Mouse (Mus musculus) lung, embryonic 16.5 days (tissue): ENCODE data around the gene Hsd3b7. TPM values are rescaled to one million over a fixed set of nuclear protein-coding genes. Genes with fewer than 3 reads are reported as not detected.

Experiments used
- ATAC-seq: fragments of 200-750 bp; cut with Nextera tagmentation; 2 replicates; pipeline ENCODE4 v1.8.0; 2017; ENCODE audit warnings: low read depth, mild to moderate bottlenecking, moderate library complexity
- H3K27ac ChIP-seq: fragments of 300-500 bp; sonication (generic); 2 replicates; pipeline ENCODE4 v1.5.1; 2014; ENCODE audit warnings: mild to moderate bottlenecking, control low read depth, low read length
- H3K27me3 ChIP-seq: fragments of 300-500 bp; sonication (generic); 2 replicates; pipeline ENCODE4 v1.6.1; 2014; ENCODE audit warnings: low read depth, low read length, mixed read lengths; ENCODE audit not compliant: control insufficient read depth, insufficient read depth
- H3K36me3 ChIP-seq: fragments of 300-500 bp; sonication (generic); 2 replicates; pipeline ENCODE4 v1.6.1; 2014; ENCODE audit warnings: low read length; ENCODE audit not compliant: control insufficient read depth, insufficient read depth
- H3K4me1 ChIP-seq: fragments of 300-500 bp; sonication (generic); replicated peaks from 2 replicates; pipeline ENCODE4 v1.6.1; 2014; ENCODE audit warnings: low read length, mixed read lengths; ENCODE audit not compliant: control insufficient read depth, insufficient read depth
- H3K4me2 ChIP-seq: fragments of 300-500 bp; sonication (generic); 2 replicates; pipeline ENCODE4 v1.6.1; 2014; ENCODE audit warnings: low read depth, low read length, control low read depth
- H3K4me3 ChIP-seq: fragments of 300-500 bp; sonication (generic); 2 replicates; pipeline ENCODE4 v1.5.1; 2014; ENCODE audit warnings: mild to moderate bottlenecking, low read length, control low read depth
- H3K9ac ChIP-seq: fragments of 300-500 bp; sonication (generic); 2 replicates; pipeline ENCODE4 v1.6.1; 2014; ENCODE audit warnings: low read length, control low read depth
- H3K9me3 ChIP-seq: fragments of 300-500 bp; sonication (generic); 2 replicates; pipeline ENCODE4 v1.6.1; 2016; ENCODE audit warnings: low read length; ENCODE audit not compliant: control insufficient read depth
- WGBS: fragments of 180-500 bp; shearing (Covaris S2); extraction: QIAGEN DNeasy Blood & Tissue Kit; methylation state at CpG from one replicate; pipeline ENCODE4 v1.1.7; 2014; 5-methylcytosine and 5-hydroxymethylcytosine counted together
- polyA plus RNA-seq: library from polyadenylated mRNA; unstranded; fragments of >200 nt; fragmentation: Nextera tagmentation; extraction: Ambion mirVana; gene quantifications from 2 replicates; pipeline ENCODE4 v1.2.1, GENCODE M21; 2015

Hsd3b7 gene
- polyA plus RNA-seq, 1 experiment from 2014 or later: 27.5 TPM

- Histone ChIP-seq H3K9ac (no peak overlapping the region), H3K36me3 (no peaks in the 10 kb centered on the region), H3K9me3 (no peaks in the 10 kb centered on the region), H3K4me2 (no peak overlapping the region), H3K27ac (no peak overlapping the region), H3K4me1 (peaks cover 3% of the 10 kb centered on the region; the same call in 1 of the 2 replicates), H3K27me3 (no peaks in the 10 kb centered on the region), H3K4me3 (no peak overlapping the region)
- ATAC-seq: no peak
- 75% methylated on average over 4 of the region's 4 CpGs for WGBS
Observed at GRCm38 (mm10) chr7:127811240-127811639, 10.8 kb downstream of the Hsd3b7 start.

- no peaks in the 10 kb centered on the region for H3K36me3 ChIP-seq
- H3K27ac ChIP-seq: no peak overlapping the region
- no peaks in the 10 kb centered on the region for H3K9me3 ChIP-seq
- H3K9ac ChIP-seq: no peak overlapping the region
- no peaks in the 10 kb centered on the region for H3K27me3 ChIP-seq
- peaks cover 3% of the 10 kb centered on the region; the same call in 1 of the 2 replicates for H3K4me1 ChIP-seq
- 76% methylated on average over 3 of the region's 3 CpGs for WGBS
- no peak overlapping the region for H3K4me2 ChIP-seq
- ATAC-seq: no peak
- H3K4me3 ChIP-seq: no peak overlapping the region
Observed at GRCm38 (mm10) chr7:127812292-127812691, 11.9 kb downstream of the Hsd3b7 start.

- Histone ChIP-seq H3K9ac (no peak overlapping the region), H3K4me2 (no peak overlapping the region), H3K4me3 (no peak overlapping the region)
Observed at GRCm38 (mm10) chr7:127813821-127814220, 13.4 kb downstream of the Hsd3b7 start.

GRCm38 (mm10) chr7:127814241-127814921, 14.0 kb downstream of the Hsd3b7 start:
- Histone ChIP-seq H3K27ac (peak overlapping the region; percentile 1; the same call in 1 of the 2 replicates), H3K9me3 (no peaks in the 10 kb centered on the region), H3K4me2 (no peak overlapping the region), H3K36me3 (no peaks in the 10 kb centered on the region), H3K9ac (no peak overlapping the region), H3K4me3 (no peak overlapping the region), H3K27me3 (no peaks in the 10 kb centered on the region), H3K4me1 (peaks cover 3% of the 10 kb centered on the region; the same call in 1 of the 2 replicates)
- peak; percentile 68; the same call in 1 of the 2 replicates for ATAC-seq
- 62% methylated on average over 19 of the region's 19 CpGs for WGBS

More at GRCm38 (mm10) chr7:127813821-127814220, 13.4 kb downstream of the Hsd3b7 start:
- Histone ChIP-seq H3K27me3 (no peaks in the 10 kb centered on the region), H3K36me3 (no peaks in the 10 kb centered on the region), H3K27ac (peak overlapping the region; percentile 1; the same call in 1 of the 2 replicates), H3K9me3 (no peaks in the 10 kb centered on the region), H3K4me1 (peaks cover 3% of the 10 kb centered on the region; the same call in 1 of the 2 replicates)
- ATAC-seq: no peak
- 59% methylated on average over 4 of the region's 4 CpGs for WGBS

GRCm38 (mm10) chr7:127815116-127815665, 14.8 kb downstream of the Hsd3b7 start:
- no peak overlapping the region for H3K27ac ChIP-seq
- no peaks in the 10 kb centered on the region for H3K27me3 ChIP-seq
- no peak overlapping the region for H3K4me3 ChIP-seq
- H3K9ac ChIP-seq: no peak overlapping the region
- no peaks in the 10 kb centered on the region for H3K9me3 ChIP-seq
- no peaks in the 10 kb centered on the region for H3K36me3 ChIP-seq
- H3K4me1 ChIP-seq: peaks cover 3% of the 10 kb centered on the region; the same call in 1 of the 2 replicates
- ATAC-seq: no peak
- H3K4me2 ChIP-seq: no peak overlapping the region
- WGBS: 77% methylated on average over 15 of the region's 15 CpGs

GRCm38 (mm10) chr7:127815954-127816821, 15.8 kb downstream of the Hsd3b7 start:
- H3K4me1 ChIP-seq: peaks cover 3% of the 10 kb centered on the region; the same call in 1 of the 2 replicates
- no peaks in the 10 kb centered on the region for H3K36me3 ChIP-seq
- peak; percentile 54 for ATAC-seq
- H3K4me2 ChIP-seq: no peak overlapping the region
- H3K4me3 ChIP-seq: no peak overlapping the region
- peak overlapping the region; percentile 17; the same call in 1 of the 2 replicates for H3K27ac ChIP-seq
- no peak overlapping the region; the same call in 1 of the 2 replicates for H3K9ac ChIP-seq
- no peaks in the 10 kb centered on the region for H3K9me3 ChIP-seq
- no peaks in the 10 kb centered on the region for H3K27me3 ChIP-seq
- WGBS: 53% methylated on average over 15 of the region's 15 CpGs

- no peaks in the 10 kb centered on the region for H3K27me3 ChIP-seq
- no peak overlapping the region for H3K4me3 ChIP-seq
- ATAC-seq: no peak
- no peak overlapping the region for H3K4me2 ChIP-seq
- no peak overlapping the region for H3K27ac ChIP-seq
- H3K4me1 ChIP-seq: peaks cover 3% of the 10 kb centered on the region; the same call in 1 of the 2 replicates
- H3K9ac ChIP-seq: no peak overlapping the region
- no peaks in the 10 kb centered on the region for H3K36me3 ChIP-seq
- no peaks in the 10 kb centered on the region for H3K9me3 ChIP-seq
- 71% methylated on average over 7 of the region's 7 CpGs for WGBS
Observed at GRCm38 (mm10) chr7:127817053-127817452, 16.6 kb downstream of the Hsd3b7 start.

- Histone ChIP-seq H3K27ac (no peak overlapping the region), H3K4me3 (no peak overlapping the region), H3K9me3 (no peaks in the 10 kb centered on the region), H3K4me2 (no peak overlapping the region), H3K4me1 (peaks cover 3% of the 10 kb centered on the region; the same call in 1 of the 2 replicates), H3K36me3 (no peaks in the 10 kb centered on the region), H3K9ac (no peak overlapping the region), H3K27me3 (no peaks in the 10 kb centered on the region)
- 76% methylated on average over 5 of the region's 5 CpGs for WGBS
- ATAC-seq: no peak
Observed at GRCm38 (mm10) chr7:127817776-127818175, 17.4 kb downstream of the Hsd3b7 start.
